Mouse (Mus musculus) bone marrow, adult 2 months (tissue): ENCODE results near the gene Zfp668. TPM values are rescaled to one million over a fixed set of nuclear protein-coding genes. Genes with fewer than 3 reads are reported as not detected.

Source experiments
- H3K27ac ChIP-seq: fragments of 200-500 bp; 2 replicates; pipeline ENCODE4 v1.5.1; 2012; ENCODE audit warnings: low read depth, mild to moderate bottlenecking, control low read depth, inconsistent platforms, low read length; ENCODE audit not compliant: control insufficient read depth, poor library complexity, insufficient read depth
- H3K4me1 ChIP-seq: fragments of 200-500 bp; 2 replicates; pipeline ENCODE4 v1.6.1; 2011; ENCODE audit warnings: low read length; ENCODE audit not compliant: control insufficient read depth, insufficient read depth
- H3K4me3 ChIP-seq: fragments of 200-500 bp; replicated peaks from 2 replicates; pipeline ENCODE3; 2011; ENCODE audit warnings: mild to moderate bottlenecking, low read depth, low read length, control low read depth; ENCODE audit not compliant: control insufficient read depth
- CTCF ChIP-seq: fragments of 200-500 bp; IDR thresholded peaks from 2 replicates; pipeline ENCODE4 v1.5.1; 2011; ENCODE audit warnings: low read length, control low read depth; ENCODE audit not compliant: control insufficient read depth, insufficient read depth
- POLR2A ChIP-seq: fragments of 200-500 bp; IDR thresholded peaks from 2 replicates; pipeline ENCODE4 v1.6.1; 2011; ENCODE audit warnings: low read depth, mild to moderate bottlenecking, control low read depth, low read length, borderline replicate concordance; ENCODE audit not compliant: control insufficient read depth
- WGBS: fragments of 180-500 bp; shearing (Covaris S2); methylation state at CpG from one replicate; pipeline ENCODE4 v1.1.7; 2018; 5-methylcytosine and 5-hydroxymethylcytosine counted together
- polyA plus RNA-seq: library from polyadenylated mRNA; stranded (reverse); fragments of >200 nt; gene quantifications from 2 replicates; pipeline ENCODE4 v1.2.4, GENCODE M21; 2011; ENCODE audit warnings: low replicate concordance; ENCODE audit not compliant: missing spikeins, insufficient read depth, insufficient read length

Gene Zfp668
- polyA plus RNA-seq, result 4.0 and 8.3 TPM in 2 replicates

DNA sequence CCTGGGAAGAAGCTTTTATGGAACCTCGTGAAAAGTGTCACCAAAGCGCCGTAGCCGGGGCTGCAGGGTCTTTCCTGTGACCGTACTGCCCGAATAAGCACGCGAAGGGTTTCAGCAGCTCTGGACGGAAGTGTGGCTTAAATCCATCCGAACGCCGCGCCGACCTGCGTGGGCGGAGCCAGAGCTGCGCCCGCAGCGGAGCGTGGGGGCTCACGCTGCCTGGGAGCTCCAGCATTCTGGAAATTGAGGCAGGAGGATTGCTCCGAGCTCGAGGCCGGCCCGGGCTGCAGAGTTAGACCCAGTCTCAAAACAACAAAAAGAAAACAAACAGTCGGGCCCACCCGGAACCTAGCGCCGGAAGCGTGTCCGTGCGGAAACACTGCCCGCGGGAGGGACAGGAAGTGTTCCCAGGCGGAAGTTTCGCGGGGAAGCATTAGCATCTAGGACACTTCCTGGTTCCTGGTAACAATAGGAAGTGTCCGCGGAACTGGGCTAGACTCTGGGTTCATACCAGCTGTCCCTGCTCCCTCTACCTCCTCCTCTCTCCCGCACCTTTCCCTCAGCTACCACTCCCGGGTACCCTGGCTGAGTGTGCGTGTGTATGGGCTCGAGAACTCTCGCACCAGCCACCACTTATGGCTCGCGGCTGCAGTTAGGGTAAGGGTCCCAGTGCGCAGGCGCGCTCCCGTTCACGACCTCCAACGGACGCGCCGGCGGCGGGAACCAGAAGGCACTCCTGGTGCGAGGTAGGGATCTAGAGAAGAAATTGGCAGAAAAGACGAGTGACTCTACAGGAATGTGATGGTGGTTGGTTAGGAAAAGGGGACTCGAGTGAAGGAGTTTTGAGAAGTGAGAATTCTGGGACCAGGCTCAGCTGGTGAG lies at the start of gene Zfp668:
TSS of gene Zfp668 (minus strand) at position 362 of the 882 bp plus-strand sequence.
- H3K4me1 ChIP-seq, result no peaks in the 10 kb centered on the region
- under 1% methylated on average over 60 of the region's 60 CpGs for WGBS

DNA sequence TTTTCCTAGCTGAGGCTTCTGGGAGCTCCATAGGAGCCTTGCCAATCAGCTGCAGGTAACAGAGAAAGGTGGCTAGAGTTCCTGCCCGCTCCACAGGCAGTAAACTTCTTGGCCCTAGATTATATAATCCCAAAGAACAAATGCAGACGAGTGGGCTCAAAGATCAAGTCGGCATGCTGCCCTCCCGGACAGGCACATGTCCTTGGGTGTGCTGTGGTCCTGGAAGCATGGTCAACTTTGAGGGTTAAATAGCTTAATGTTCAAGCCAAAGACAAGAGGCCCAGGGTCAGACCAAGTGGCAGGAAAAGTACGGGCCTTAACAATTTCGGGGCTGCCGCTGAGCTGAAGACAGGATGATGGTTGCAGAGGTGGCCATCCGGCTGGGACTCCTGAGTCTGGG lies 49.4 kb upstream of the Zfp668 start:
- Histone ChIP-seq H3K4me1 (peaks cover 3% of the 10 kb centered on the region), H3K27ac (no peak overlapping the region), H3K4me3 (no peak overlapping the region)
- no peak for TF ChIP-seq POLR2A
- no peak for TF ChIP-seq CTCF
- 87% methylated on average over 8 of the region's 8 CpGs for WGBS

More for the DNA sequence above, at the start of gene Zfp668:
- peak within 1 kb of the TSS; percentile 91 for H3K27ac ChIP-seq
- peak within 1 kb of the TSS; percentile 92 for H3K4me3 ChIP-seq
- TF ChIP-seq POLR2A (peak; percentile 54; the same call in 1 of the 2 replicates), CTCF (peak; percentile 5; the same call in 1 of the 2 replicates)

DNA sequence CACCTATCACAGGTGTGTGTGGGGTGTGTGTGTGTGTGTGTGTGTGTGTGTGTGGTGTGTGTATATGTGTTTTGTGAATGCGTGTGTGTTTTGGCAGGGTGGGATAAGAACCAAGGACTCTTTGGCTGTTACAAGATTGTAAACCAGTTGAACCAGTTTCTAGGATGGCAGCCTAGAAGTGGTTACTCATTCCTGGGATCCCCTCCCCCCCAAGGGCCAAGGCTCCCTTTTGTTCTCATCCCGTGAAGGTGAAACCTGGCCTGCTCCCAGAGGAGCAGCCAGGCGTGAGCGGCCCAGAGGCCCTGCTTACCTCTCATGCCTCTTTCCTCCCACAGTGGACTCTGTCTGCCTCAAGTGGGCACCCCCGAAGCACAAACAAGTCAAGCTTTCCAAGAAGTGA lies 48.6 kb upstream of the Zfp668 start:
- Histone ChIP-seq H3K4me3 (no peak overlapping the region), H3K27ac (no peak overlapping the region), H3K4me1 (peaks cover 3% of the 10 kb centered on the region)
- WGBS, result 88% methylated on average over 5 of the region's 5 CpGs
- TF ChIP-seq POLR2A, result no peak
- no peak for TF ChIP-seq CTCF

DNA sequence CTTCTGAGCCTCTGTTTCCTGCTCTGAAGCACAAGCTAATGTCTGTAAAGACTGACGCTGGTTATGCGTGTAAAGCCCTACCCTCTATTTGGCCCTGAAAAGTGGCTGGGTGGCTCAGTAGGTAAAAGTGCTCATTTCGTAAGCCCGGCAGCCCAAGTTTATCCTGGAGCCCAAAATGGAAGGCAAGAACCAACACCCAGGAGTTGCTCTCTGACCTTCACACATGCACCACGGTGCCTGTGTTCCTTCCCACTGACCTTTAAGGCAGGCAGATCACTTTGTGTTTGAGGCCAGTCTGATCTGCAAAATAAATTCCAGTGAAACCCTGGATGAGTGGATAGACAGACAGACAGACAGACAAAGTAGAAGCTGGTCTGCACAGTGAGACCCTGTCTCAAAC lies 47.1 kb upstream of the Zfp668 start:
- TF ChIP-seq CTCF (no peak), POLR2A (no peak)
- Histone ChIP-seq H3K4me1 (peaks cover 3% of the 10 kb centered on the region), H3K27ac (peak overlapping the region; percentile 43; the same call in 1 of the 2 replicates), H3K4me3 (no peak overlapping the region)
- 89% methylated on average over 5 of the region's 5 CpGs for WGBS

DNA sequence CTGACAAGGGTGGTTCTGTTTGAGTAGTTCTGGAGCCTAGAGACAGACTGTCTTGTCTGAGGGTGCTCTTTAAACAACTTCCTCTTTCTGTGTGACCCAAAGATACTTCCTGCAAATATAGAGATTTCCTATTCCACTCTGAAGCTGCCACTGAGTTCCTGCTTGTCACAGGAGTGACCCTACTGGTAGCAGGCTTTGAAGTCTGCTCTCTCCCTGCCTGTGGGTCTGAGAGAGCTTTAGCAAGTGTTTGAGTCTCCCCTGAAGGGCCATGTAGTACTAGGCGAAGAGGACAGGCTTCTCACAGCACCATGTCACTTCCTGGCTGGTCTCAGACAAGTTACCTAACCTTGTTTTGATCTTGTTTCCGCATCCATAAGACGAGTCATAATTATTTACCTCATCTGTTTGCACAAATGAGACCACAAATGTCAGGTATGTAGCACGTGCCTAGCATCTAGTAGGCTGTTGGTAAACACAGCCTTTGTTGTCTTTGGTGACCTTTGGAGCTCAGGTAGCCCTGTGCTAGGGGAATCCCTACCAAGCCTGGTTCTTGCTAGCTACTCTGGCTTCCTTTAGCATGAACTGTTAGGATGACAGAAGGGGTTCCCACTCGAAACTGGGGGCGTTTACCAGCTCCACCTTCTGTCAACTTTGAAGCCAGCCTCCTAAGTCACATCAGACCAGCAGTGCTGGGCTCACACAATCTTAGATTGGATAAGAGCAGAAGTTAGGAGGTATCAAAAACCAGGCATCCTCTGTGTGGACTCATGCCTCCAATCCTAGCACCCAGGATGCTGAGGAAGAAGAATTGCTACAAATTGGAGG lies 46.0 kb upstream of the Zfp668 start:
- peak overlapping the region; percentile 96 for H3K27ac ChIP-seq
- no peak for TF ChIP-seq CTCF
- TF ChIP-seq POLR2A, result no peak
- WGBS, result 20% methylated on average over 6 of the region's 6 CpGs
- peaks cover 3% of the 10 kb centered on the region for H3K4me1 ChIP-seq
- no peak overlapping the region for H3K4me3 ChIP-seq

DNA sequence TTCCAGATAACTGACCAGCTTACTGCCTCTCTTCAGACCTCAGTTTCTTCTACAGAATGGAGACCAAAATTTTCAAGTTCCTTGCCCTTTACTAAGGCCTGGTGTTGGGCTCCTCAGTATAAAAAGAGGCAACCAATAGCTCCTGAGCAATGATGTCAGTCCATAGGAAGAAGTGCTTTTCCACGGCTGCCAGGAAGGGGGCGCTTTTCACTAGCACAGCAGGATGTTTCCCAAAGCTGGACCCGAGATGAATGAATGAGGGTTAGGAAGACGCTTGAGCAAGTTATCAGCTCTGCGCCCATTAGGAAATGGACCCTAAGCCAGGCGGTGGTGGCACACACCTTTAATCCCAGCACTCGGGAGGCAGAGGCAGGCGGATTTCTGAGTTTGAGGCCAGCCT lies 44.9 kb upstream of the Zfp668 start:
- peak overlapping the region; percentile 96; the same call in 1 of the 2 replicates for H3K27ac ChIP-seq
- peaks cover 3% of the 10 kb centered on the region for H3K4me1 ChIP-seq
- H3K4me3 ChIP-seq, result no peak overlapping the region
- WGBS, result 45% methylated on average over 8 of the region's 8 CpGs
- TF ChIP-seq CTCF (peak; percentile 47; the same call in 1 of the 2 replicates), POLR2A (no peak)

DNA sequence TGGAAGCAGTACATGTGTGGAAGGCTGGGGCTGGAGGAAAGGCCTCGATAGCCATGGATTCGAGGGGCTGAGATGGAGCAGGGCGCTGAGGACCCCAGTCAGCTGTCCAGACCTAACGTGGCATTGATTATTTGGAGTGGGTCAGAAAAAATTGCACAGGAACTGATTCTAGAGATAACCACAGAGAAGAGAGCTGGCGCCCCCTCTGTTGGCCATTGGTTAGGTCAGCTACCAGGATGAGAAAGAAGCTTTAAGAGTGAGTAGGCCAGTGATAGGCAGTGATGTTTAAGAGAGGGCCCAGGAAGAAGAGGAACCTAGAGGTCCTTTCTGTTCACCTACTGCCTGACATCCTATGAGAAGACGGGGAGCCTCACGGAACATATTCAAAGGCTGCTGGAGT lies 42.7 kb upstream of the Zfp668 start:
- Histone ChIP-seq H3K4me1 (peaks cover 3% of the 10 kb centered on the region), H3K4me3 (no peak overlapping the region), H3K27ac (no peak overlapping the region)
- 71% methylated on average over 7 of the region's 7 CpGs for WGBS
- TF ChIP-seq POLR2A (no peak), CTCF (no peak)

DNA sequence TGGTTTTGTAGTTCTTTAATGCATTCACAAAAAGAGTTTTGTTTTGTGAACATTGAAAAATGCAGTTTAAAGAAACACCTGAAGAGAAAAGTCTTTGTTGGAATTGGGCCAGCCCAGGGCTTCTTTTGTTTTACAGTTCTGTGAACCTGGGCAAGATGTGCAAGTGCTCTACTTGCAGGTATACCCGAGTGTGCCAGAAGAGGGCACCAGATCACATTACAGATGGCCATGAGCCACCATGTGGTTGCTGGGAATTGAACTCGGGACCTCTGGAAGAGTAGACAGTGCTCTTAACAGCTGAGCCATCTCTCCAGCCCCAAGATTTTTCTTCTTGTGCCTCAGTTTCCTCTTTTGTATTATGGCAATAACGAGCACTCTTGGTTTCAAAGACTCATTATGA lies 41.6 kb upstream of the Zfp668 start:
- 33% methylated on average over 3 of the region's 3 CpGs for WGBS
- no peak overlapping the region for H3K4me3 ChIP-seq
- peaks cover 3% of the 10 kb centered on the region for H3K4me1 ChIP-seq
- TF ChIP-seq CTCF (peak; percentile 59), POLR2A (no peak)
- no peak overlapping the region for H3K27ac ChIP-seq
